Mouse (Mus musculus) embryonic facial prominence, embryonic 11.5 days (tissue): ENCODE measurements around the gene Csn2. TPM values are rescaled to one million over a fixed set of nuclear protein-coding genes. Genes with fewer than 3 reads are reported as not detected.

Experiments
- ATAC-seq: fragments of 200-750 bp; cut with Nextera tagmentation; replicated peaks from 2 replicates; pipeline ENCODE4 v1.8.0; 2017; ENCODE audit warnings: low read depth; ENCODE audit not compliant: insufficient number of reproducible peaks, low FRiP score, low TSS enrichment
- DNase-seq: peaks from one replicate; pipeline ENCODE4 v3.0.0-alpha.2; 2015; ENCODE audit warnings: low spot score
- H3K27ac ChIP-seq: fragments of 300-500 bp; sonication (generic); replicated peaks from 2 replicates; pipeline ENCODE4 v1.5.1; 2014; ENCODE audit warnings: mild to moderate bottlenecking, low read depth, low read length, control low read depth
- H3K27me3 ChIP-seq: fragments of 300-500 bp; sonication (generic); 2 replicates; pipeline ENCODE4 v1.6.1; 2014; ENCODE audit warnings: mild to moderate bottlenecking, low read length, moderate library complexity, mixed read lengths; ENCODE audit not compliant: control insufficient read depth, insufficient read depth
- H3K36me3 ChIP-seq: fragments of 300-500 bp; sonication (generic); replicated peaks from 2 replicates; pipeline ENCODE4 v1.6.1; 2014; ENCODE audit warnings: low read depth, mild to moderate bottlenecking, low read length, moderate library complexity, mixed read lengths; ENCODE audit not compliant: control insufficient read depth, insufficient read depth
- H3K4me1 ChIP-seq: fragments of 300-500 bp; sonication (generic); 2 replicates; pipeline ENCODE4 v1.6.1; 2014; ENCODE audit warnings: low read length, mixed read lengths; ENCODE audit not compliant: control insufficient read depth, insufficient read depth
- H3K4me2 ChIP-seq: fragments of 300-500 bp; sonication (generic); 2 replicates; pipeline ENCODE4 v1.6.1; 2014; ENCODE audit warnings: low read depth, mild to moderate bottlenecking, control low read depth, low read length, moderate library complexity
- H3K4me3 ChIP-seq: fragments of 300-500 bp; sonication (generic); 2 replicates; pipeline ENCODE4 v1.5.1; 2014; ENCODE audit warnings: low read depth, low read length, control low read depth
- H3K9ac ChIP-seq: fragments of 300-500 bp; sonication (generic); replicated peaks from 2 replicates; pipeline ENCODE4 v1.6.1; 2014; ENCODE audit warnings: mild to moderate bottlenecking, control low read depth, low read length
- H3K9me3 ChIP-seq: fragments of 300-500 bp; sonication (generic); replicated peaks from 2 replicates; pipeline ENCODE4 v1.6.1; 2016; ENCODE audit warnings: mild to moderate bottlenecking, low read length, inconsistent platforms, mixed read lengths; ENCODE audit not compliant: control insufficient read depth
- WGBS: fragments of 180-500 bp; shearing (Covaris S2); extraction: QIAGEN DNeasy Blood & Tissue Kit; methylation state at CpG from one replicate; pipeline ENCODE4 v1.1.7; 2014; 5-methylcytosine and 5-hydroxymethylcytosine counted together
- polyA plus RNA-seq: library from polyadenylated mRNA; unstranded; fragments of >200 nt; fragmentation: Nextera tagmentation; extraction: Ambion mirVana; gene quantifications from 2 replicates; pipeline ENCODE4 v1.2.1, GENCODE M21; 2014

Csn2 gene
- polyA plus RNA-seq, result not detected in 2 replicates

- 73% methylated on average over 3 of the region's 3 CpGs for WGBS
Observed at GRCm38 (mm10) chr5:87699530-87699929, at the start of gene Csn2. TSS of gene Csn2 (minus strand) at chr5:87699630.

DNA sequence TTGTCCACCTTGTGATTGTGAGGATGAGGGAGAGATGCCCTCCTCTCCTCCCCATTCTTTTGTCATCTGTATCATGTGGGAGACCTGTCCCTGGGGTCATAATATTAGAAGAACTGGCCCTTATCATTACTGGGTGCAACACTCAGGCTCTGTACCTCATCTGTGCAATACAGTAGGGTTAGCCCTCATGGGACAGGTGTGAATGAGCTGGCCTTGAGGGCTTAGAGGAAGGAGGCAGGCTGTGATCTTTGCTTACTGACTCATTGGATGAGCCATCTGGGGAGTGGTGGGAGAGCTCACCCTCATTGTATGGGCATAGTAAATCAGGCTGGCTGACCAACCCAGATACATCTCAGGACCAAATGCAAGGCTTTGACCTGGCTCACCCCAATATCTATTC is 35.4 kb upstream of the Csn2 start:
- Histone ChIP-seq H3K4me3 (no peak overlapping the region), H3K4me2 (no peak overlapping the region), H3K27ac (no peak overlapping the region), H3K9ac (no peak overlapping the region), H3K4me1 (no peaks in the 10 kb centered on the region), H3K9me3 (no peaks in the 10 kb centered on the region), H3K36me3 (no peaks in the 10 kb centered on the region), H3K27me3 (no peaks in the 10 kb centered on the region)
- ATAC-seq, result no peak
- DNase-seq, result no peak

More at GRCm38 (mm10) chr5:87699530-87699929, at the start of gene Csn2:
- Histone ChIP-seq H3K9me3 (no peaks in the 10 kb centered on the region), H3K4me2 (no peak within 1 kb of the TSS), H3K4me1 (no peaks in the 10 kb centered on the region), H3K36me3 (no peaks in the 10 kb centered on the region), H3K4me3 (no peak within 1 kb of the TSS), H3K9ac (no peak within 1 kb of the TSS), H3K27ac (no peak within 1 kb of the TSS), H3K27me3 (no peaks in the 10 kb centered on the region)
- no peak for ATAC-seq
- DNase-seq, result no peak

GRCm38 (mm10) chr5:87705891-87706290 is 6.5 kb upstream of the Csn2 start:
- whole genome bisulfite sequencing, result 67% methylated on average over 1 of the region's 1 CpGs
- no peak overlapping the region for H3K4me3 ChIP-seq
- ATAC-seq (no peak), DNase-seq (no peak)
- H3K27me3 ChIP-seq, result no peaks in the 10 kb centered on the region
- H3K9ac ChIP-seq, result no peak overlapping the region
- H3K4me1 ChIP-seq, result no peaks in the 10 kb centered on the region
- no peak overlapping the region for H3K4me2 ChIP-seq
- no peaks in the 10 kb centered on the region for H3K36me3 ChIP-seq
- no peaks in the 10 kb centered on the region for H3K9me3 ChIP-seq
- H3K27ac ChIP-seq, result no peak overlapping the region

GRCm38 (mm10) chr5:87665908-87666307 is 33.5 kb downstream of the Csn2 start, which contains the start of gene Csn1s1:
TSS of gene Csn1s1 (plus strand) at chr5:87666208.
- Histone ChIP-seq H3K36me3 (no peaks in the 10 kb centered on the region), H3K9me3 (no peaks in the 10 kb centered on the region), H3K9ac (no peak within 1 kb of the TSS), H3K4me3 (no peak within 1 kb of the TSS), H3K4me1 (no peaks in the 10 kb centered on the region), H3K27me3 (no peaks in the 10 kb centered on the region), H3K4me2 (no peak within 1 kb of the TSS), H3K27ac (no peak within 1 kb of the TSS)
- DNase-seq (no peak), ATAC-seq (no peak)

- ATAC-seq (no peak), DNase-seq (peak; percentile 14)
- H3K4me1 ChIP-seq, result no peaks in the 10 kb centered on the region
- no peak overlapping the region for H3K4me3 ChIP-seq
- no peaks in the 10 kb centered on the region for H3K36me3 ChIP-seq
- H3K4me2 ChIP-seq, result no peak overlapping the region
- H3K27ac ChIP-seq, result no peak overlapping the region
- no peaks in the 10 kb centered on the region for H3K9me3 ChIP-seq
- no peaks in the 10 kb centered on the region for H3K27me3 ChIP-seq
- no peak overlapping the region for H3K9ac ChIP-seq
Observed at GRCm38 (mm10) chr5:87642787-87643186, 56.6 kb downstream of the Csn2 start.

Other genes with a start within 250 kb of the Csn2 start
- gene Ugt2a2, start 217.4 kb downstream of the Csn2 start, polyA plus RNA-seq, result not detected in 2 replicates
- gene Gm43638, start 212.8 kb downstream of the Csn2 start, polyA plus RNA-seq, result not detected in 2 replicates
- gene Ugt2a1, start 208.8 kb downstream of the Csn2 start, polyA plus RNA-seq, result 0.70 and 1.6 TPM in 2 replicates
- 0.29 TPM in 1 of 2 replicates, not detected in the other for gene Sult1b1, start 161.4 kb downstream of the Csn2 start, polyA plus RNA-seq
- gene Sult1d1, start 130.6 kb downstream of the Csn2 start, polyA plus RNA-seq, result not detected in 2 replicates
- 2.3 and 5.8 TPM in 2 replicates for gene Sult1e1, start 108.0 kb downstream of the Csn2 start, polyA plus RNA-seq
- not detected in 2 replicates for gene Csn1s1, start 33.4 kb downstream of the Csn2 start, polyA plus RNA-seq
- not detected in 2 replicates for gene Csn1s2a, start 74.9 kb upstream of the Csn2 start, polyA plus RNA-seq
- not detected in 2 replicates for gene Csn1s2b, start 108.5 kb upstream of the Csn2 start, polyA plus RNA-seq
- gene Prr27, start 126.1 kb upstream of the Csn2 start, polyA plus RNA-seq, result not detected in 2 replicates
- not detected in 2 replicates for gene Odam, start 185.4 kb upstream of the Csn2 start, polyA plus RNA-seq
- 0.22 TPM in 1 of 2 replicates, not detected in the other for gene Csn3, start 225.9 kb upstream of the Csn2 start, polyA plus RNA-seq